ENCODE assay signal across 9 mouse cellular contexts in genomic region chr2:115579171-115579900, GRCm38 (mm10). TPM values are rescaled to one million over a fixed set of nuclear protein-coding genes. Genes with fewer than 3 reads are reported as not detected.
DNase-seq lines count a peak whose midpoint lies in the region; ATAC-seq lines count a peak whose summit lies in the region.
"Had no signal": no experiment of that assay in that cellular context is flagged by ENCODE, and none has a peak within 500 bp of the region (broad histone marks: within the 10 kb centered on the region; RNA-seq: fewer than 3 reads in every experiment).

No protein-coding gene starts in this region.

- peak overlapping the region; percentile 56 for H3K9ac ChIP-seq in heart, embryonic 12.5 days
- no peak overlapping the region for H3K9ac ChIP-seq in hindbrain, embryonic 14.5 days
- 0 out of 2 replicates have a peak overlapping the region, but pooled peaks have one; percentile 2 for H3K9ac ChIP-seq in midbrain, embryonic 13.5 days (replicated peaks)

- no peak for DNase-seq in heart, postnatal 10 days
- peak; percentile 86 for DNase-seq in embryo, embryonic 10 days (ENCODE audit: low spot score)
- no peak for DNase-seq in hindbrain, embryonic 14.5 days (ENCODE audit: low spot score)
- no peak for DNase-seq in cerebellum, adult 8-10 months
- no peak for DNase-seq in cerebellum, postnatal 25 days
- no peak for DNase-seq in left cerebral cortex, adult 9 months (ENCODE audit: low spot score in 2 of 2)

- peak overlapping the region; percentile 59 for H3K27ac ChIP-seq in heart, embryonic 12.5 days (ENCODE audit: poor library complexity, severe bottlenecking)
- H3K27ac ChIP-seq in hindbrain, embryonic 14.5 days, result no peak overlapping the region
- no peak overlapping the region for H3K27ac ChIP-seq in midbrain, embryonic 13.5 days

- no peaks in the 10 kb centered on the region for H3K27me3 ChIP-seq in heart, embryonic 12.5 days (replicated peaks)
- H3K27me3 ChIP-seq in hindbrain, embryonic 14.5 days (ENCODE audit: control insufficient read depth, insufficient read depth, low read length), result no peaks in the 10 kb centered on the region
- no peaks in the 10 kb centered on the region for H3K27me3 ChIP-seq in midbrain, embryonic 13.5 days

- H3K36me3 ChIP-seq in heart, embryonic 12.5 days, result no peaks in the 10 kb centered on the region
- no peaks in the 10 kb centered on the region for H3K36me3 ChIP-seq in hindbrain, embryonic 14.5 days (replicated peaks; ENCODE audit: control insufficient read depth, insufficient read depth)
- H3K36me3 ChIP-seq in midbrain, embryonic 13.5 days, result no peaks in the 10 kb centered on the region

- no peak for ATAC-seq in heart, embryonic 12.5 days (ENCODE audit: insufficient number of reproducible peaks, low FRiP score)
- no peak for ATAC-seq in hindbrain, embryonic 14.5 days (ENCODE audit: low FRiP score)
- ATAC-seq in midbrain, embryonic 13.5 days, result no peak

- peak overlapping the region; percentile 59 for H3K4me2 ChIP-seq in heart, embryonic 12.5 days
- peak overlapping the region; percentile 24; the same call in 1 of the 2 replicates for H3K4me2 ChIP-seq in hindbrain, embryonic 14.5 days (replicated peaks)
- H3K4me2 ChIP-seq in midbrain, embryonic 13.5 days (replicated peaks), result peak overlapping the region; percentile 33

- intact Hi-C loops in heart, postnatal 10 days (cut with DNase I), result no loop called here

- 40% methylated on average over 18 of the region's 18 CpGs for WGBS in heart, embryonic 12.5 days
- 38% methylated on average over 18 of the region's 18 CpGs for WGBS in hindbrain, embryonic 14.5 days
- 31% methylated on average over 18 of the region's 18 CpGs for WGBS in midbrain, embryonic 13.5 days

- H3K4me3 ChIP-seq in heart, embryonic 12.5 days, result peak overlapping the region; percentile 31
- H3K4me3 ChIP-seq in hindbrain, embryonic 14.5 days (replicated peaks; ENCODE audit: low read length), result no peak overlapping the region
- no peak overlapping the region for H3K4me3 ChIP-seq in midbrain, embryonic 13.5 days (replicated peaks)
- H3K4me3 ChIP-seq: myocyte had no signal

- H3K9me3 ChIP-seq in heart, embryonic 12.5 days (replicated peaks), result no peaks in the 10 kb centered on the region
- no peaks in the 10 kb centered on the region for H3K9me3 ChIP-seq in hindbrain, embryonic 14.5 days (ENCODE audit: control insufficient read depth, low read length)
- H3K9me3 ChIP-seq in midbrain, embryonic 13.5 days, result no peaks in the 10 kb centered on the region

- peaks cover 28% of the 10 kb centered on the region for H3K4me1 ChIP-seq in heart, embryonic 12.5 days (replicated peaks)
- peaks cover 7% of the 10 kb centered on the region for H3K4me1 ChIP-seq in hindbrain, embryonic 14.5 days (replicated peaks; ENCODE audit: control insufficient read depth, insufficient read depth, low read length)
- peaks cover 20% of the 10 kb centered on the region for H3K4me1 ChIP-seq in midbrain, embryonic 13.5 days (replicated peaks)

RNA-seq across cellular contexts. Expression of gene BC052040, which starts 2.2 kb away (rescaled TPM):
- 18.4 and 20.6 TPM in 2 replicates for polyA plus RNA-seq in heart, embryonic 12.5 days (2016; fragmentation: Nextera tagmentation; extraction: Ambion mirVana)
- 1 to 10 TPM; 3.2 to 3.6 TPM for total RNA-seq in heart, postnatal 10 days (2021)
- polyA plus RNA-seq in hindbrain, embryonic 14.5 days (2014; fragmentation: Nextera tagmentation; extraction: Ambion mirVana), result 16.6 and 20.8 TPM in 2 replicates
- polyA plus RNA-seq in midbrain, embryonic 13.5 days (2015; fragmentation: Nextera tagmentation; extraction: Ambion mirVana), result 14.8 and 15.4 TPM in 2 replicates
